Mouse (Mus musculus) liver, postnatal 0 days (tissue): ENCODE data around the gene Pabpn1. TPM values are rescaled to one million over a fixed set of nuclear protein-coding genes. Genes with fewer than 3 reads are reported as not detected.
"Not testable (repeated sequence)": the region's sequence is repeated elsewhere in the genome, so short reads cannot be mapped to it uniquely, and the experiment has no call there.

Experiments used
- ATAC-seq: fragments of 200-750 bp; cut with Nextera tagmentation; 2 replicates; pipeline ENCODE4 v1.8.0; 2017; ENCODE audit warnings: mild to moderate bottlenecking, moderate library complexity
- DNase-seq: peaks from one replicate; pipeline ENCODE4 v3.0.0-alpha.2; 2016
- H3K27ac ChIP-seq: fragments of 300-500 bp; sonication (generic); 2 replicates; pipeline ENCODE4 v1.5.1; 2014; ENCODE audit warnings: antibody characterized with exemption, moderate library complexity, mild to moderate bottlenecking, low read depth
- H3K27me3 ChIP-seq: fragments of 300-500 bp; sonication (generic); 2 replicates; pipeline ENCODE4 v1.6.1; 2014; ENCODE audit warnings: low read length, control low read depth, mixed read lengths; ENCODE audit not compliant: insufficient read depth
- H3K36me3 ChIP-seq: fragments of 300-500 bp; sonication (generic); replicated peaks from 2 replicates; pipeline ENCODE4 v1.6.1; 2014; ENCODE audit warnings: mild to moderate bottlenecking, control low read depth, low read length, moderate library complexity, mixed read lengths; ENCODE audit not compliant: insufficient read depth
- H3K4me1 ChIP-seq: fragments of 300-500 bp; sonication (generic); 2 replicates; pipeline ENCODE4 v1.6.1; 2014; ENCODE audit warnings: antibody characterized with exemption, mild to moderate bottlenecking, control low read depth; ENCODE audit not compliant: insufficient read depth
- H3K4me2 ChIP-seq: fragments of 300-500 bp; sonication (generic); 2 replicates; pipeline ENCODE4 v1.6.1; 2014; ENCODE audit warnings: low read depth, mild to moderate bottlenecking, low read length, moderate library complexity, mixed read lengths
- H3K4me3 ChIP-seq: fragments of 300-500 bp; sonication (generic); 2 replicates; pipeline ENCODE4 v1.5.1; 2014; ENCODE audit warnings: low read depth, low read length
- H3K9ac ChIP-seq: fragments of 300-500 bp; sonication (generic); replicated peaks from 2 replicates; pipeline ENCODE4 v1.6.1; 2014; ENCODE audit warnings: mild to moderate bottlenecking, moderate library complexity
- H3K9me3 ChIP-seq: fragments of 300-500 bp; sonication (generic); 2 replicates; pipeline ENCODE4 v1.6.1; 2016; ENCODE audit warnings: mild to moderate bottlenecking, control low read depth, low read length, mixed read lengths
- CTCF ChIP-seq: sonication (generic); IDR thresholded peaks from 2 replicates; pipeline ENCODE4 v1.5.1; 2016; ENCODE audit warnings: antibody characterized with exemption, low read depth
- EP300 ChIP-seq: IDR thresholded peaks from 2 replicates; pipeline ENCODE4 v1.6.1; 2016; ENCODE audit warnings: antibody characterized with exemption, low read depth, mild to moderate bottlenecking
- WGBS: fragments of 180-500 bp; shearing (Covaris S2); extraction: QIAGEN DNeasy Blood & Tissue Kit; methylation state at CpG from one replicate; pipeline ENCODE4 v1.1.7; 2014; ENCODE audit not compliant: insufficient replicate concordance; 5-methylcytosine and 5-hydroxymethylcytosine counted together
- polyA plus RNA-seq: library from polyadenylated mRNA; unstranded; fragments of >200 nt; fragmentation: Nextera tagmentation; extraction: Ambion mirVana; gene quantifications from 2 replicates; pipeline ENCODE4 v1.2.1, GENCODE M21; 2015

Pabpn1 gene
- polyA plus RNA-seq, 1 experiment from 2014 or later = 38.2 TPM

- DNase-seq (no peak), ATAC-seq (no peak)
- Histone ChIP-seq H3K4me2 (no peak overlapping the region), H3K9ac (no peak overlapping the region), H3K36me3 (no peaks in the 10 kb centered on the region), H3K4me1 (no peaks in the 10 kb centered on the region), H3K4me3 (no peak overlapping the region), H3K27me3 (no peaks in the 10 kb centered on the region), H3K27ac (no peak overlapping the region), H3K9me3 (no peaks in the 10 kb centered on the region)
- 82% methylated on average over 8 of the region's 8 CpGs for WGBS
- TF ChIP-seq CTCF (no peak), EP300 (no peak)
Observed at GRCm38 (mm10) chr14:54942479-54942878, 50.2 kb downstream of the Pabpn1 start.

DNA sequence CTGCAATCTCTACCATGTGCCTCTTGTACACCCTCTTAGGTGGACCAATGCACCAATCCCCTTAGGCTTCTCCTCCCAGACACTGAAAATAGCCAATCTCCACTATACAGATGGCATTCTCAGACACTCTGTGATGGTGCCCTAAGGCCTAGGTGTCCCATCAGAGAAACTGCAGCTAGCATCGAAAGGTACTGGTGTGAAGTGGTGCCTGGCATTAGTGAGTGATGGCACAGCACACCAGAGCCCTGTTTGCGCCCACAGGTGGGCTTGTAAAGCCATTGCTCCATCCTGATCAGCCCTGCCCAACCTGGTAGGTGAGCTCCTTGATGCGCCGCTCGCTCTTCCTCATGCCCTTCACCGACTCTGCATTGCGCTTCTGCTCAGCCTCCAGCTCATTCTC, 51.7 kb downstream of the Pabpn1 start:
- TF ChIP-seq EP300 (no peak), CTCF (no peak)
- ATAC-seq (no peak), DNase-seq (no peak)
- H3K9ac ChIP-seq = no peak overlapping the region
- no peaks in the 10 kb centered on the region for H3K9me3 ChIP-seq
- H3K4me3 ChIP-seq = no peak overlapping the region
- H3K4me2 ChIP-seq = no peak overlapping the region
- no peak overlapping the region for H3K27ac ChIP-seq
- no peaks in the 10 kb centered on the region for H3K27me3 ChIP-seq
- H3K4me1 ChIP-seq = no peaks in the 10 kb centered on the region
- H3K36me3 ChIP-seq = no peaks in the 10 kb centered on the region
- WGBS = 83% methylated on average over 7 of the region's 7 CpGs

DNA sequence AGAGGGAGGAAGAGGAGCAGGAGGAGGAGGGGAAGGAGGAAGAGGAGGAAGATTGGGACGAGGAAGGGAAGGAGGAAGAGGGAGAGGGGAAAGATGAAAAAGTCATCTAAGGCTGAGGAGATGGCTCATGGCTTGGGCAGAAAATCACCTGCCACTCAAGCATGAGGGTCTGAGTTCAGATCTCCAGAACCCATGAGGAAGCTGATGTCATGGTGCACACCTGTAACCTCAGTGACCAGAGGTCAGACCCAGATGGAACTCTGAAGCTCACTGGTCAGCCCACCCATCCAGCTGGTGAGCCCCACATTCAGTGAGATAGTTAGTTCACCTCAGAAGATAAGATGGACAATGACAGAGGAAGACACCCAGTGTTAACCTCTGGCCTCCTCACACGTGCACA, 52.6 kb downstream of the Pabpn1 start:
- TF ChIP-seq CTCF (no peak), EP300 (no peak)
- H3K4me3 ChIP-seq = no peak overlapping the region
- ATAC-seq = no peak
- H3K27me3 ChIP-seq = no peaks in the 10 kb centered on the region
- no peak overlapping the region for H3K27ac ChIP-seq
- H3K9ac ChIP-seq = no peak overlapping the region
- 41% methylated on average over 2 of the region's 2 CpGs for WGBS
- H3K4me2 ChIP-seq = no peak overlapping the region
- DNase-seq = no peak
- H3K4me1 ChIP-seq = no peaks in the 10 kb centered on the region
- H3K36me3 ChIP-seq = no peaks in the 10 kb centered on the region
- H3K9me3 ChIP-seq = no peaks in the 10 kb centered on the region

DNA sequence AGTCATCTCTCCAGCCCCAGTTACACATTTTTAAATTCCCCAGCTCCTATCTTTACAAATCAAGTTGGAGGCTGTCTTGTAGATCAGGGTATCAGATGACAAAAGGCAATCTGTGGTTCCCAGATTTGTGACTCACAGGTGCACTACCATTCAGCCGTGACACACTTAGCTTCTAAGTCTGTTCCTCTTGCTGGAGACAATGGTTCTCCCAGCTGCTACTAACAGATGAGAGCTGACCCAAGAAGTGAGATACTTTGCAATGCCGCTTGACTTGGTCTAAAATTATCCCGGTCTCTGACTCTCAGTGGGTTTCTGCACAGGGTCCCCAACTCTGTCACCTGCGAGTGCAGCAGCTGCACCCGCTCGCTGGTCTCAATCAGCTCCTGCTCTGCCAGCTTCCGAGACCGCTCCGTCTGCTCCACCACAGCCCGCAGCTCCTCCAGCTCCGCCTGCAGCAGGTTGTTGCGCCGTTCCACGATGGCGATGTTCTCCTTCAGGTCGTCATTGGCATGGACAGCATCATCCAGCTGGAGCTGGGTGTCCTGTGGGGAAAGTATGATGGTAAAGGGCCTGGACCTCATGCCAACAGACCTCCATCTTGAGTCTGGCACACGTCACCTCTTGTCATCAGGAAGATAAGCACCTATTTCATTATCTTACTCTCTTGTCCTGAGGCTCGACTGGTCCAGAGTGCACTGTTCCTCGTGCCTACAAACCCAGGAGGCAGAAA, 53.8 kb downstream of the Pabpn1 start:
- H3K4me3 ChIP-seq = no peak overlapping the region
- no peaks in the 10 kb centered on the region for H3K9me3 ChIP-seq
- H3K27ac ChIP-seq = no peak overlapping the region
- no peak overlapping the region for H3K4me2 ChIP-seq
- DNase-seq (no peak), ATAC-seq (no peak)
- TF ChIP-seq EP300 = no peak
- TF ChIP-seq CTCF = no peak
- no peaks in the 10 kb centered on the region for H3K27me3 ChIP-seq
- H3K9ac ChIP-seq = no peak overlapping the region
- 72% methylated on average over 19 of the region's 19 CpGs for WGBS
- H3K36me3 ChIP-seq = no peaks in the 10 kb centered on the region
- no peaks in the 10 kb centered on the region for H3K4me1 ChIP-seq

- not testable (repeated sequence) for DNase-seq, H3K9me3 ChIP-seq, H3K4me3 ChIP-seq, H3K4me1 ChIP-seq, ATAC-seq, H3K4me2 ChIP-seq, H3K27ac ChIP-seq, H3K9ac ChIP-seq, H3K36me3 ChIP-seq, H3K27me3 ChIP-seq
- WGBS = 77% methylated on average over 10 of the region's 11 CpGs
Observed at GRCm38 (mm10) chr14:54947008-54947407, 54.7 kb downstream of the Pabpn1 start.

Other genes starting within 250 kb of the Pabpn1 start
- gene 1700123O20Rik, start 206.3 kb upstream of the Pabpn1 start, polyA plus RNA-seq = 50.9 and 53.3 TPM in 2 replicates
- 28.4 and 38.0 TPM in 2 replicates for gene Acin1, start 205.6 kb upstream of the Pabpn1 start, polyA plus RNA-seq
- not detected in 2 replicates for gene Gm29776, start 193.7 kb upstream of the Pabpn1 start, polyA plus RNA-seq
- 13.7 and 15.0 TPM in 2 replicates for gene Cebpe, start 180.3 kb upstream of the Pabpn1 start, polyA plus RNA-seq
- 2.2 and 2.8 TPM in 2 replicates for gene Slc7a8, start 110.6 kb upstream of the Pabpn1 start, polyA plus RNA-seq
- not detected in 2 replicates for gene Rnf212b, start 78.4 kb upstream of the Pabpn1 start, polyA plus RNA-seq
- 3.9 and 4.0 TPM in 2 replicates for gene Homez, start 21.5 kb upstream of the Pabpn1 start, polyA plus RNA-seq
- 0.85 and 0.99 TPM in 2 replicates for gene Ppp1r3e, start 14.9 kb upstream of the Pabpn1 start, polyA plus RNA-seq
- gene Bcl2l2, start 9.1 kb upstream of the Pabpn1 start, polyA plus RNA-seq = 1.1 and 1.4 TPM in 2 replicates
- gene Gm20521, start 9.1 kb upstream of the Pabpn1 start, polyA plus RNA-seq = 0.11 and 0.19 TPM in 2 replicates
- gene Slc22a17, start 20.6 kb downstream of the Pabpn1 start, polyA plus RNA-seq = 1.1 TPM in 2 replicates
- gene Efs, start 33.6 kb downstream of the Pabpn1 start, polyA plus RNA-seq = 0.21 and 0.26 TPM in 2 replicates
- gene Il25, start 40.2 kb downstream of the Pabpn1 start, polyA plus RNA-seq = not detected in 2 replicates
- gene Cmtm5, start 43.8 kb downstream of the Pabpn1 start, polyA plus RNA-seq = 0.17 TPM in 1 of 2 replicates, not detected in the other
- gene Myh6, start 74.4 kb downstream of the Pabpn1 start, polyA plus RNA-seq = 0.36 TPM in 2 replicates
- not detected in 2 replicates for gene Gm17428, start 84.4 kb downstream of the Pabpn1 start, polyA plus RNA-seq
- gene Myh7, start 102.1 kb downstream of the Pabpn1 start, polyA plus RNA-seq = 0.18 and 2.0 TPM in 2 replicates
- 30.6 and 32.0 TPM in 2 replicates for gene Ngdn, start 123.0 kb downstream of the Pabpn1 start, polyA plus RNA-seq
- gene Zfhx2, start 199.8 kb downstream of the Pabpn1 start, polyA plus RNA-seq = 0.78 and 1.0 TPM in 2 replicates
- 5.9 and 7.0 TPM in 2 replicates for gene Thtpa, start 202.3 kb downstream of the Pabpn1 start, polyA plus RNA-seq
- 7.8 and 9.6 TPM in 2 replicates for gene Ap1g2, start 214.1 kb downstream of the Pabpn1 start, polyA plus RNA-seq
- gene Jph4, start 224.4 kb downstream of the Pabpn1 start, polyA plus RNA-seq = not detected in 2 replicates